Mouse (Mus musculus) embryo, embryonic 10.5 days (tissue): Measurements from ENCODE around the gene Fads6.
A peak's percentile ranks its signal among the peaks of the same experiment; 100 is the strongest.

Experiments used
- DNase-seq: peaks from one replicate; pipeline ENCODE4 v3.0.0-alpha.2; 2015; ENCODE audit warnings: low spot score

Gene Fads6

DNA sequence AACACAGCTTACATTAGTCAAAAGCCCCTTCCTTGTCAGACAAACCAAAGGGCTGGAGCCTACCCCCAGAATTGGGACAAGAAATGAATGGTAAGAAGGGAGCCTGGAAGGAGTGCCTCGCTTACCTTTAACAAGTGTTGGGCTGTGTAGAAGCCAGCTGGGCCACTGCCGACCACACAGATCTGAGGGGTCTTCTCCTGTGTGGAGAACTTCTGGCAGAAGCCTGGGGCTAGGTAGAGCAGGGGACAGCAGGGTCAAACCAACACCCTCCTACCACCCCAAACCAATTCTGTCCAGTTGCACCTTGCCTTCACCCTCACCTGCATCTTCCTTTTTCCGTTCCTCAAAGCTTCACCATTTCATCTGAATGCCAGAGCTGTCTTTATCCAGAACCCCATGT, 21.5 kb downstream of the Fads6 start:
- DNase-seq: no peak

DNA sequence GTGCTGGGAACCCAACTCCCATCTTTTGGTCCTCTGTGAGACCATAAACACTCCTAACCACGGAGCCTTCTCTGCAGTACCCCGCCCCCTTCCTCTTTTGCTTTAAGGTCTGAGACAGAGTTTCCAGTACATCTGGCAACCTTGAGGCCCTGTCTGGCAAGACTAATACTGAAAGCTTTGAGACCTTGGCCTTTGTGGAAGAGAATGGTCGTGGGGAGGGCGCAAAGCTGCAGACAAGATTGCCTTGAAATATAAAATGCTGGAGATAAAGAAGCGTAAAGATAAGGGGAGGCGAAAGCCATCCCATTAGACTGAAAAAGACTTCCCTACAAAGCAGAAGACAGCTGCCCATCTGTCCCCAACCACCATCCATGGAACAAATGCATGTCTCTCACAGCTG, 22.0 kb downstream of the Fads6 start:
- DNase-seq: no peak

DNA sequence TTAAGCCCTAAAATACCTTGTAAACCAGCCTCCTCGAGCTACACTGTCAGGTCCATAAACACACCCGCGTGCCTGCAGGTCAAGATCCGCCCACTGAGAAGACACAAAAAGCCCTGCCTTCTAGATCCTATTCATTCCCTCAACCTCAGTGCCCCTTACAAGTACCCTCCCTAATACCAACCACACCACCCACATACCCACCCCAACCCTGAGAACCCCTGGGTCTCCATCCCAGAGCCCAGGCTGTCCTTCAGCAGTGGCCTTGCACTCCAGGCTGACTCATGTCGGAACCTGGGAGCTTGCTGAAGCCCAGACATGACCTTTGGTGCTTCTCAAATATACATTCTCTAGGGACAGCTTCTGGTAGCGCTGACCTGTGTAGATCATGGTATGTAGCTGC, 22.7 kb downstream of the Fads6 start:
- no peak for DNase-seq

DNA sequence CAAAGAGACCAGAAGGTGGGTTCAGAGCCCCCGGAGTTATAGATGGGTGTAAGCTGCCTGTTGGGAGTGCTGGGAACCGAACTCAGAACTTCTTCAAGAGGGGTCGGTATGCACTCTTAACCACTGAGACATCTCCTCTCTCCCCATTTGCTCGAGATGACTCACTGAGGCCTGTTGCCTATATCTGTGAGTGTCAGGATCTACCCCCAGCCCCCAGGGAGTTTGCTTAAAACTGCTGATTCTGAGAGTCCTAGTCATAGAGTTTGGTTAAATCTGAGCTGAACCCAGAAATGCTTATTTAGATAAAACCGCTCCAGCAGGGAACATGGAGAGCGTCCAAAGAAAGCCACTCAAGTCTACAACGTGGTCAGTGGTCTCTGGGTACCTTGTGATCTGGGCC, 23.3 kb downstream of the Fads6 start:
- no peak for DNase-seq

DNA sequence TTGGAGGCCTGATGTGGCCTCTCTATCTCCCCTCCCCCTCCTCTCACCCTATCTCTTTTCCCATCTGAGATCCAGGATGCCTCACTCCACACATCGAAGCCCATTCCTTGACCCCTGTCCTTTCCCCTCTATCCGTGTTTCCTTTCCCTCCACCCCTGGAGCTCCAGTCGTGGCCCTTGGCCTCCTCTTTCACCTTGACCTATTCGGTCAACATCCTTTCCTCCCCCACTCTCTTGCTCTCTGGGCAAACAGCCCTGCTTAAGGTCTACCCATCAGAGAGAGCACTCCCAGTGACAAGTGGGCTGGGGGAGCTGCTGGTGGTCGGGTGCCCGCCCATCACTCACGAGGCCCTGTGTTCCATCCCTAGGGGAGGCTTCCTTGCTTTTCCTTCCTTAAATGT, 23.7 kb downstream of the Fads6 start:
- no peak for DNase-seq

DNA sequence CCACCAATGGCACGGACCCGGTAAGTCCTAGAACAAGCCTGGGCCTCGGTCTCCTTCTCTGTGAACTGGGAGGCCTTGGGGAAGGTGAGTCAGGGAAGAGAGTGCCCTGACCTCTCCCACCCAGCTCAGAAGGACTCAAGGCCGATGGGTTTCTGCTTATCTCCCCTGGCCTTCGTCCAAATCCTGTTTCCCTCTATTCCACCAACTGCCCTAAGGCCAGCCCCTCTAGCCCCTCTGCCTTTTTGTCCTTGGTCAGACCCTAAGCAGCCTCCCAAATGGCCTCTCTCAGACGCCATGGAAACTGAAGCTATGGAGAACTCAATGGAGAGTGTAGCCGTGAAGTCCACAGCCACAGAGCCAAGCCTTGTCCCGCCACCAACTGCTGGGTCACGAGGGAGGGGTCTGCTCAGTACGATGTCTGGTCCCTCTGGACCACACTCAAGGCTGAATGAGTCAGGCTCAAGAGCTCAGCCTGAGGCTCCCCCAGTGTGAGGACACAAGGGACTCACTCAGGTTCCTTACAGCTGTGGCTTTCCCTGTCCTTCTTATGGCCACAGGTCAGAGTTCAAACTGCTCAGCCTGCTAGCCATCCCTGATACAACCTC, 24.5 kb downstream of the Fads6 start:
- DNase-seq: no peak

DNA sequence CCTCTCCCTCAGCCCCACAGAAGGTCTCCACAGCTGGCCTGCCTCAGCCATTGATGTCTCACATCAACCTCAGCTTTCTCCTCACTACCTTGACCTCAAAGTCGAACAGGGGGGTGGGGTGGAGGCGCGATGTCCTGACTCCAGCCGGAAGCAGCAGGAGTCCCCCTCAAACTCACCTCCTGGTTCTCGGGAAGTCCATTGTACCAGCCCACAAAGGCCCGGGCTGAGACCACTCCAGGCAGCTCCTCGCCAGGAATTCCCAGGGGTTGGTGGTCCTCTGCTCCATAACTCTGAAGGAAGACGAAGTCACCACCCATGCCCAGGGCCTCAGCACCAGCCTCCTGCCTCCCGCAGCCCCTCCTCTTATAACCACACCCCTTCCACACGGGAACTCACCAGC, 26.0 kb downstream of the Fads6 start:
- DNase-seq: no peak

DNA sequence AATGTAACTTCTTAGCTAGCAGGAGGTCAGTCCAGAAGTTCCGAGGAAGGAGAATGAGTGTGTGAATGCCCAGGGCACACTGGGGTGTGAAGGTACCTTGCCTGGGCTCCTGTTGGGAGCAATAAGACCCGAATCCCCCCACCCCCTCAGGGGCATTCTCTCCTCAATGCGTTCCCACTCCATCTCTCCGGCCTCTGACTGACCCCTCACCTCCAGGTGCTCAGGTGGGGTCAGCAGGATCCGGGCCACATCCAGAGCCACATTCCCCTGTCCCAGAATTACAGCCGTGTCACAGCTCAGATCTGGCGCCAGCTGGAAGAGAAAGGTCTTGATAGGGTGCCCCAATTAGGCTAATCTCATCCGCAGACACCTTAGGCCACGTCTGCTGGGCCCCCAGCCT, 26.4 kb downstream of the Fads6 start:
- no peak for DNase-seq

DNA sequence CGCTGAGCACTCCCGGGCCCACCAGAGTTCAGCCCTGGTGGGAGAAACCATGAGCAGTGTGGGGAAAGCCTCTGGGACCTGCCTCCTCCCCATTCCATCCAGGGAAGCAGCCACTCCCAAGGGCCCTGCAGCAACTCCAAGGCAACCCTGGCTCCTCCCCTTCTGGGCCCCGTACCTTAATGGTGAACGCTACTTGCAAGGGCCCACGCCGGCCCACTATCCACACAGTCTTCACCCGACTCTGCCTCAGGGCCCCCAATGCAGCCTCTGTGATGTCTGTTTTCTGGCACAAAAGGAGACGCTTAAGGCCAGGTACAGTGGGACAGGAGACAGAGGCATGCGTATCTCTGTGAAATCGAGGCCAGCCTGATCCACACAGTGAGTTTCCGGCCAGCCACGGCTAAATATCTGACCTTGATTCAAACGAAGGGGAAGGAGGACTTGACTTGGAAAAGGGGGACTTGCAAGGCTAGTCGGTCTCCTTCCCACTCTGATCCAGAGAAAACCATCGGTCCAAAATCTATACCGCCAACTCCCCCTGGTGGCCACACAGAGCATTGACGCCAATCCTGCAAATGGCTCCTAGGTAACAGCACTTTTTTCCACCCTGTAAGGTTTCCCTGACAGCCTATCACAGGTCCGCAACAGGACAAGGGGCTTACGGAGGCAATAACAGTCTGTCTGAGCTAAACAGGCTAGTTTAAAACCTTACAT, 27.2 kb downstream of the Fads6 start:
- DNase-seq: peak; percentile 89

DNA sequence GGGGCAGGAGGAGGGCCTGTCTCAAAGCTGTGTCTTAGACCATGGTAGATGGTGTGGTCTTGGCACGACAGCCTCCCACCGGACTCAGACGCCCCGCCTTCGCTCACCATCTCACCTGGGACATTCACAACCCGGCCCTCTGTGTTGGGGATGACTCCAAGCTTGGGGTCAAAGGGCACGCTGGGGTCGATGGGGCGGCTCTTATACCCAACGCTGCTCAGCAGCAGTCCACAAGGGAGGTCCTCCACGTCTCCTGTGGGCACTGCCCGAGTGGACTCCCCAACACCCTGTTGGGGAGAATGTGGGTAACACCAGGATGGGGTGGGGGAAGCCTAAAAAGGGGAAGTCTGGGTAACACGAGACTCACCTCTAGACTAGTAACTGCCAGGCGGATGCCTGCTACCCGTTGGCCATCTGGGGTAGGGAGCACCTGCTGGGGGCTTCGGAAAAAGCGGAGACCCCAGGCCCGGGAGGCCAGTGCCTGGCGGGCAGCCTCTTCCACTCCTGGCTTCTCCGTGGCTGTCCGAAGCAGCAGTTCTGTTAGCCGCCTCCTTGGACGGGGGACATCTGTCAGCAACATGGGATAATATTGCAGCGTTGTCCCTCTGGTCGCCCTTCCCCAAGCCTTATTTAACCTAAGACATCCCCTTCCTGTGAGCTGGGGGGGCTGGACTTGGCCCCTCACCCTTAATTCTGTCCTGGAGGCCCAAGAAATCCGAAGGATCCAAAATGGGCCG, 28.0 kb downstream of the Fads6 start:
- DNase-seq: no peak

DNA sequence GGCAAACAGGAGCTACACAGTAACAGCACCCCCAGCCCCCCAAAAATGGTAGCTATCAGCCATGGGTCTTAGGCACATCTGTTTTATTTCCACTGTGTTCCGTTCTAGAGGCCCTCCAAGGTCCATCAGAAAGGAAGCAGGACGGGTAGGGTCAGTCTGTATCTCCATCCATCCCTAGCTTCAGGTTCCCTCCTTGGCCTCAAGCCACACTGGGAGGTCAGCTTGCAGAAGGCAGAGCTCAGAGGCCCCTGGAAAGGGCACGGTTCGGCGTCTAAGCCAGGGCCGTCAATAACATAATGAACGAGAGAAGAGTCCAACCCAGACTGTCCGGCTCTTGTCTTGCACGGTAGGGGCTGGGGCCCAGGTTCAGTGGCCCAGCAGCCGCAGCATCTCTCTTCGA, 29.5 kb downstream of the Fads6 start:
- no peak for DNase-seq

DNA sequence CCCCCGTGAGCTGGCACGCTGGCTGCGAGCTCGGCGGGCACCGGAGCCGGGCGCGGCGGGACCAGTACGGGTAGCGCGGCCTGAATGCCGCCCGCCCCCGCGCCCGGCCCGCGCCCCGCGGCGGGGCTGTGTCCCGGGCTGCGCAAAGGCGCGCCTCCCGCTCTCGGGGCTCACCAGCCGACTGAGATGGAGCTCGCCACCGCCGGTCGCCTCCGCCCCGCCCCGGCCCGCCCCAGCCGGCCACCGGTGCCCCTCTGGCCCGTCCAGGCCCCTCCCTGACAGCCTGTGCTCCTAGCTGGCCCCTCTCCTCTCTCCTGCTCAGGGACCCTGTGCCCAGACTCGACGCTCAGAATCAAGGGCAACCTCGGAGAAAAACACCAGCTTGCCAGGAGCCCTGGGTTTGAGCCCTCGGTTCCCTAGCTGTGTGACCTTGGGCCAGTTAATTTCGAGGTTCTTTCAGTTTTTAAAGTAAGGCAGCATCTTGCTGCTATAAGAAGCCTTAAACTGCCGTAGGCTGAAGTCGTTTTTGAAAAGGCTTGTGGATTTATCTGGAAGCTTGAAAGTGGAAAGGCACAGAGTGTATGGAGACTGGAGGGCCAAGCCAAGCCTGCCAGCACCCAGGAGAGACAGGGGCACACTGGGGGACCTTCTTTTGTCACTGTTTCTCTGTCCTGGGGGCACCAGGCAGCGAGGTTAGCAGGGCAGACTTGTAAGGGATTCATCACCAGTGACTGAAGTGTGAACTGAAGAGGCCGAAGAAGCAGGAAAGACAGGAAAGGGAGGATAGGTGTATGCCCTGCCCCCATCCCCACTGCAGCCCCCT, 30.2 kb downstream of the Fads6 start, which contains the start of gene Grin2c:
TSS of gene Grin2c (minus strand) at position 183 of the 823 bp plus-strand sequence.
- DNase-seq: no peak

DNA sequence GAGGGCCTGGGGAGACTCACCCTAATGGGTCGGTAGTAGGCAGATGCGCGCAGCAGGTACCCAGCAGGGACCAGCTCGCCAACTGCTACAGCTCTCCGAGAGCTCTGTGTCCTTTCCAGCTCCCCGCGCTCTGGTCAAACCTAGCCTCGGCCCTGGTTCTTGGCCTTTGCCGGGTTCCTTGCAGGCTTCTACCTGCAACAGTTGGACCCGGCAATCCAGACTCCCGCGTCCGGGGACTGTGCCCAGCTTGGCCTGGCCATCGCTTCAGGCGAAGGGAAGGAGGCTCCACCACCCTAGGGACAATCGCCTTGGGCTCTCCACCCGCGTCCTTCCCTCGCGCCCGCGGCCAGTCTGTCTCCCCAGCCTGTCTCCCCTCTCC, 31.1 kb downstream of the Fads6 start:
- DNase-seq: no peak

DNA sequence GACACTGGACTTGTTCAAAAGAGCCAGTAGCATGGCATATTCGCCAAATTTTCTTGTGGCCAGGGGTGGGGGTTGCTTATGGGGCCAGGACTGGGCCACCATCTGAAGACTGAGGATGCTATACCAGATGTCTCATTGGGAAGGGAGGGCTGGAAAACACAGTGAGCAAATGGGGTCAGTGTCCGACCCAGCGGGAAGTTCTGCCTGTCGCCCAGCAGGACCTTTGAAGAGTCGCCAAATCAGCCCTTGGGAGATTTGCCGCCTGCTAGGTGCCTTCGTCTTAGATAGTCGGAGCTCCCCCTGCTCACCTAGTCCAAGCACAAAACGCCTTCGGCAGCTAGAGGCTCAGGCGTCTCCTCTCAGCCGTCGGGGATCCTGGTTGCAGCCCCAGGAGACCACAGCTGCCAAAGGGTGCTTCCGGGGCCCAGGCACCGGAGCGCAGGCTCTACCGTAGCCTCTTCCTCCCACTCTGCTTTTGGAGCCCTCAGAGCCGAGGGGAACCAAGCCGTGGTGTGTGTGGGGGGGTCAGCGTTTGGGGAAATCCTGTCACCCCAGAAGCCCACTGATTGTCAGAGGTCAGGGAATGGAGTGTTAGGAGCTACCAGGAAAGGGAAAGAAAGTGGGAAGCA, 31.6 kb downstream of the Fads6 start:
- DNase-seq: no peak

DNA sequence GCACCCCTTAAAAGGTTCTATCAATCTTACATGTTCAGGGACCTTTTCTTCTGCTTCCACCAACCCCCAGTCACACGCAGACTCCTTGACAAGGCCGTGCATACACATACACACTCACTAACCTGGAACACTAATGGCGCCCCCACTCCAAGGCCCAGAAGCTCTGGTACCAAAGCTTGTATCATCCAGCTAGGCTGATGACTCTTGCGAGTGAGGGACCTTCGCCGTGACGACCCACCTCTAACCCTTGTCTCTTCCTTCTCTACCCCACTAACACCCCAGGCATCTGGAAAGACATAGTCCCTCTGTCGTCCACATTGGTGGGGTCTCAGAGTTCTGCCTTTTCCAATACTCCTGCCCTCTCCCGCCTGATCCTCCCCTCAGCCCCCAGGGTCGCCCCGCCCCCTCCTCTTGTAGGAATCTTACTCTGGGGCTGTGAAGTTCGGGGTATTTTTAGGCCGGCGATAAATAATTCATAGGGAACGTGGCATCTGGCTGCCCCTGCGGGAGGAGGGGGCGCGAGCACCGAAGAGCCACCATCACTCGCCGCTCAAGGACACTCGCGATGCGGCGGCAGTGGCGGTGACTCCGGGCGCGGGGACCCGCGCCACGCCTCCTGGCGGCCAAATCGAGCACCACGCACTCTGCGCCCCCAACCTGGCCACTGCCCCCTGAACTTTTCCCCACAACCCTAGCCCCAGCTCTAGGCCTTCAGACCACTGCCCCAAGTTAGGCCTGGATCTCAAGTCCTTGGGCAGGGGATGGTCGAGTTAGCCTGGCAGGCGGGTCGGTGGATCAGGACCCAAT, 32.4 kb downstream of the Fads6 start:
- DNase-seq: peak; percentile 66

DNA sequence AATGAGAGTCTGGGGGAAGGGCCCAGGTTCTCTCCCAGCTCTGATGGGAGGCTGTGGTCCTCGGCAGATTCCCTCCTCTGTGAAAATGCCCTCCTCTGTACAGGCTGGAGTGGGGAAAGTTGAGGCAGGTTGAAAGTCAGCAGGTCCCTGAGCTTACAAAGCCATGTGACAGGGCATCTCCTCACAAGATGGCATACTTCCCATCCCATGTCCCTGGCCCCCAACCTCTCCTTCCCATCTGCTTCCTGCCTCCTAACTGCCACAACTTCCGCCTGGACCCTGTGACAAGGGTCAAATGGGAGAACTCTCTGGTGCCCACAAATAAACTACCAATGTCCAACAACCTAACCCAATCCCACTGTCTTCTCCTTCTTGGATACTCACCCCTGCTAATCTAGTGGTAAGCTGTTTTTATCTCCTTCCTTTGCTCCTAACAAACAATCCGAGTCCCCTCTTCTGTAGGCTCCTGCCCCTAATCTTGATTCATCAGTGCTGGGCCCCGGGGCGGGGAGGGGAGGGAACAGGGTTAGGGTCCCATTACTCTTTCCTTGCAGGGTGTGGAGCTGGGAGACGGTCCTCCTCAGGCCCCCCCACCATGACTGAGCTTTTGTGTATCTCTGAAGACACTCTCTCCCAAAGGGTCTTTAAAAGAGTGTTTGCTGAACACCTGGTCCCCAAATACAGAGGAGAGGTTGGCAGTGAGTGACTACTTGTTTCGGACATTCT, 33.2 kb downstream of the Fads6 start:
- DNase-seq: no peak

DNA sequence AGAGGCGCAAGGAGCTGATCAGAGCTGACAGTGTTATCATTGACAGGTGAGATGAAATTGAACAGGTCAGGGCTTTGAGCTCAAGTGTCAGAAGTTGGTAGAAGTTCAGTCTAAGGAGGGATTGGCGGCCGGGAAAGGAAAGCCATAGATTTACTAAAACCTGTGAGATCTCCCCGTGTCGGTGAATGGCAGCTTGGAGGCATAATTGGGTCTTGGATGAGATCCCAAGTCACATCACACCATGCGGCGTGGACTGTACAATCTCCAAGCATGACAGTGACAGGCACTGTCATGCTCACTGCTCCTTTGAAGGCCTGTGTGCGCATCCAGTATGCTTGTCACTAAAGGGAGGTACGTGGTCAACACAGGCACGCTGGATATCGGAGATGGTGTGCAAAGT, 34.5 kb downstream of the Fads6 start:
- no peak for DNase-seq

DNA sequence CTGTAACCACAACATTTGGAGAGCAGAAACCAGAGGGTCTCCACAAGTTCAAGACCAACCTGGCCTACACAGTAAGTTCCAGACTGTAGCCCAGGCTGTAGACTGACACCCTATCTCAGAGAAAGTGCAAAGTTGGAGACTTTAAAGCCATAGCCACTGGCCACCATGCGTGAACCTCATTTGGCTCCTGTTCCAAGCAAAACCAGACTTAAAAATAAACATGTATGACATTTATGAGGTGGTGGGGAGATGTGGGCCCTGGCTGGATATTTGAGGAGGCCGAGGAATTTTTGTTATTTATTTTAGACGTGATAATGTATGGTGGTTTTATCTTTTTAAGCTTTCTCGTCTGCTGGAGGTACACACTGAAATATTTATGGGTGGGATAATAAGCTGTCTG, 38.3 kb downstream of the Fads6 start:
- no peak for DNase-seq

DNA sequence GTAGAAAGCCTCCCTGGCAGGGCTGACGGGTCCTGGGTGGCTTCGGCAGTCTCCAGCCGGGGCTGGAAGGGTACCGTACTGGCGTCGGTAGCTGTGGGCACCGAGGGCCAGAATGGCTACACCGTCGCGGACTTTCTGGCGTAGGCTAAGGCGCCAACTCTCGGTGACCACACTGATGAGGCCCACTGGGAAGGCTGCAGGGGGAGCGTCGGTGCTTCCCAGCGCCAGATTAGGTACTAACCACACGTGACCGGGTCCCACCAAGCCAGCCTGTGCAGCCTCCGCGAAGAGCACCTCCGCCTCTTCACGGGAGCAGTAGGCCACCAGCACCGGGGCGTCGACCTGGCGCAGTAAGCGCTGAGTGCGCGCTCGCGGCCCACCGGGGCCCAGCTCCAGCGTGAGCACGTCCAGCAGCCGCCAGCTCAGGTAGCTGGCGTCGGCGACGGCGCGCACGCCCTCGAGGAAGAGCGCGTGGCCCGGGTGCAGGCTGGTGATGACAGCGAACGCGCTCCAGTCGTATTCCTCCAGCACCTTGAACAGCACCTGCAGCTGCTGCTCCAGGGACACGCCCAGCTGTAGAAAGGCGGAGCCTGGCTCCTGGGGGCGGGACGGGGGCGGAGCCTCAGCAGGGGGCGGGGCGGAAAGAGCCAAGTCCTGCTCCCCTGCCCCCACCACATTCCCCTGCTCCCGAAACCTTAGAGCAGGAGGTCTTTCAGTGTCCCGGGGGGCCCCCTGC, 39.5 kb downstream of the Fads6 start:
- DNase-seq: no peak

DNA sequence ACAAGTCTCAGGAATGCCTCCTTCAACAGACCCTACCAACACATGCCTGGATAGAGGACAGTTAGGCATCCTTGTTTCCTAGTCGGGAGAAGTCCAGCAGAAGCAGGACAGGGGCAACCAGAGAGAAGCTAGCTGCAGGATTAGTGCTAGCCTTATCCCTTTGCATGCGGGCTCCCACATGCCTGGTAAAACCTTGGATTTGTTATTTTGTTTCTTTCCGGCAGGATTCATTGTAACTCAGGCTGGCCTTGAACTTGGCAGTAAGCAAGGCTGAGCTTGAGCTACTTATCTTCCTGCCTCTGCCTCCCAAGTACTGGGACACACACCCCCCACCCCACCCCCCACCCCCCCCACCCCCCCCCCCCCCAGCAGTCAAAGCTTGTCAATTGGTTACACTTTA, 46.2 kb downstream of the Fads6 start:
- DNase-seq: no peak
